Mouse (Mus musculus) adrenal gland (tissue): ENCODE results near the gene Dock2.
"Not testable (repeated sequence)": the region's sequence is repeated elsewhere in the genome, so short reads cannot be mapped to it uniquely, and the experiment has no call there.

ENCODE experiments used
- intact Hi-C: fragments of 180-260 bp; cut with DNase I; formaldehyde crosslinking; loops from one replicate; pipeline ENCODE4 v1.15.1; 2025
- long read RNA-seq, 2 experiments: library from polyadenylated mRNA; unstranded; transcript quantifications; one replicate each; pipeline ENCODE4 v2.0.0; 2020; ENCODE audit warnings: borderline replicate concordance in 1 of 2; ENCODE audit not compliant: insufficient replicate concordance in 1 of 2

Gene Dock2
- long read RNA-seq, experiment 1: 0 reads
- long read RNA-seq, experiment 2, partial matches to known transcripts: 1 of 1 reads
- long read RNA-seq, experiment 2, other reads (novel, unspliced or antisense): 0 of 1 reads

DNA sequence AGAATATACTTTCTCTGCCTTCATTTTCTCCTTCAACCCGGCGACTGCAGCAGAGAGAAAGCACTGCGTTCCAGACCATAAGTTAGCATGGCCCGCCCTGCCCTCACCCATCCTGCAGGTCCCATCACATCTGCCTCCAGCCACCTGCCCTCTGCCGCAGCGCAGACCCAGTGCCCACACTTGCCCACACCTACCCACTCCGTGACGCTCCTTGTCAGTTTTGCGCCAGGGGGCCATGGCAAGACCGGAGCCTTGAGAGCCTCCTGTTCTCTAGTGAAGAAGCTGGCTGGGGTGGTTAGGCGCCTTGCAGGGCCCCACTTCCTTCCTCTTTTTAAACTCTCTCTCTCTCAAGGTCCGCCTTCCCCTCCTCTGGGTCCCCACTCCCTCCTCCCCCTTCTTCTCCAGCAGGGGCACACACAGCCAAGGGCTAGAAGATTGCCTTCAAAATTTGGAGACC lies at the start of gene Dock2:
Dock2 (minus strand) TSS at position 306 of the 457 bp plus-strand sequence.
- intact Hi-C loops: no loop called here

DNA sequence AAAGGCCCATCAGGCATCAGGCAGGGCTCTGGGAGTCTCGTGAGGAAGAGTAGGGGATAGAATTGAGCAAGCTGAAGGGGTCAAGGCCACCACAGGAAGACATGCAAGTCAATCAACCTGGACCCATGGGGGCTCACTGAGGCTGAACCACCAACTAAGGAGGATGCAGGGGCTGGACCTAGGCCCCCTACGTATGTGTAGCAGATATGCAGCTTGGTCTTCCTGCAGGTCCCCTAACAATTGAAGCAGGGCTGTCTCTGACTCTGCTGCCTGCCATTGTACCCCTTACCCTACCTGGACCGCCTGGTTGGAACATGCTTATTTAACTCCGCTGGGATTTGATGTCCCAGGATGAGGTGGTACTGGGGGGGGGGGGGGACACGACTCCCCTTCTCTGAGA lies 49.0 kb upstream of the Dock2 start:
- intact Hi-C loops: no loop called here

DNA sequence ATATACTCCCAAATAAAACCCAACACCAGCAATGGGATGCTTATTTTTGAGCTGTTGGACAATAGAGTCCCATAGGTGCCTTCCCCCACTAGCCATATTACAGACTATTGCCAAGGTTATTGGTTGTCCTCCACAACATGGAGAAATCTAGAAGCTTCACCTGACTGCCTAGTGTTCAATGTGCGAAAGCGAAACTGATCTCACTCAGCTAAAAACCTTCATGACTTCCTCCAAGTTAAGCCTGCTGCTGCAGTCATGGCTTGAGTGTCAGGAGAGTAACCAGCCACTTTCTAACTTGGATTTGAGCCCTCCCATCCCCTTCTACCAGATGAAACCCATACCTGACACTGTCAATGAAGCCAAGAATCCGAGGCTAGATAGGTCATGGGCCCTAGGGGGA lies 44.1 kb upstream of the Dock2 start:
- intact Hi-C loops: no loop called here

DNA sequence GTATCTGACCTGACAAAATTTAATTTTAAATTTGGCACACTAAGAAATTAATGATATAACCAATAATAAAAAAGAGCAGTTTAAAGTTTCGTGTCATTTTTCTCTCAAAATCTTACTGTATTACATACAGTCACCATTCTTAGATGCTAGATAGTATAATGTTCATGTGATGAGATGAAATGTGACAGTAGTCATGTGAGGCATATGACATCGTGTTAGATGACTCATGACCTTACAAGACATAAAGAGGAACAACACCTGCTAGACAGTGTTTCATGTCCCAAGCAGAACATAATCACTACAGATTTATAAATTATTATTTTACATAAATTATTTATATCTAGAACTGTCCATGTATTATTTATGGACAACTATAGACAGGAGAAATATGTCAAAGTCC lies 43.2 kb upstream of the Dock2 start:
- intact Hi-C loops: no loop called here

DNA sequence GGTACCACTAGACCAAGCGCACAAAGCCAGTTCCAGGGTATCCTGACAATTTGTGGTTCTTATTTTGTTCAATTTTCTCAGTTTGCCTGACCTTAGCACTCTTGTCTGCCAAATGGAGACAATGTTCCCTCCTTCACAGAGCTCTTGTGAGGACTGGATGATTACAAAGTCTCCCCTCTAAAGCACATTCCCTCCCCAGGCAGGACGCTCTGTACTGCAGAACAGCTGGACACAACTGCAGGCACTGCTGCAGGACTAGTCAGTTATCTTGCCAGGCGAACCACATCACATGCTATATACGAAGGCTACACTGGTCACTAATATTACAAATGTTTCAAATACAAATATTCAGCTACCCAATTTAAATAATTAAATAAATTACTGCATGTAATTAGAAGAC lies 41.1 kb upstream of the Dock2 start:
- intact Hi-C loops: no loop called here

DNA sequence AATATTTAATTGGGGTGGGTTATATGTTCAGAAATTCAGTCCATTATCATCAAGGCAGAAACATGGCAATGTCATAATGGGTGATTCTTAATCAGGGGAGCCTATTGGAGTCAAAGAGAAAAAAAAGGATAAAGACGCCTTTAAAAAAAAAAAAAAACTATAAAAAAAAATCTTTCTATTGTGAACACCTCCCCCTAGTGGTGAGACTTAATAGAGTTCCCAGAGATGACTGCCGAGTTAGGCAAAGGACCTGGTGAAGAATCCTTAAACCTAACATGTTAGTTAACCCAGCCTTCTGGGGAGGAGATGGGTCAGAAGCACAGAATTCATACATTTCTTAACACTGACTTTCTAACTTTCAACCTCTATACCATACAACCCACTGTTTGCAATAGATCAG lies 31.1 kb upstream of the Dock2 start:
- intact Hi-C loops: loop anchor here (5.0 to 10.0 kb wide), 3 partner anchors 497 to 660 kb away; no protein-coding TSS in a partner anchor

DNA sequence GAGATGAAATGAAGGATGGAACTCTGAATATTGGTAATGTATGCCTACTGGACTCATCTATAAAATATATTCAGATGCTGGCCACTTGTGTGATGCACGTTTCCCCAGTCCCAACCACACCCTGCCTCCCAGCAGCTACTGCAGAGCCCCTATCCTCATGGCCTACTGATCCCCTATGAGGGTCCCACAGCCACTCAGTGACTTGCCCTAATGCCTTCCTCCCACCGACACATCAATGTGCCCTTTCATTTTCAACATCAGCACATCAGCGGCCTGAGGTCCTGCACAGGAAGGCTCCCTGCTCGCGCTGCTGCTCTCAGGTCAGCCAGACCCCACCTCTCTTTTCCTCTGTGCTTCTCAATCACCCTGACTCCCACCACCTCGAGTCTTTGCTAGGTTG lies 30.6 kb upstream of the Dock2 start:
- intact Hi-C loops: loop anchor here (5.0 to 10.0 kb wide), 3 partner anchors 497 to 660 kb away; no protein-coding TSS in a partner anchor

DNA sequence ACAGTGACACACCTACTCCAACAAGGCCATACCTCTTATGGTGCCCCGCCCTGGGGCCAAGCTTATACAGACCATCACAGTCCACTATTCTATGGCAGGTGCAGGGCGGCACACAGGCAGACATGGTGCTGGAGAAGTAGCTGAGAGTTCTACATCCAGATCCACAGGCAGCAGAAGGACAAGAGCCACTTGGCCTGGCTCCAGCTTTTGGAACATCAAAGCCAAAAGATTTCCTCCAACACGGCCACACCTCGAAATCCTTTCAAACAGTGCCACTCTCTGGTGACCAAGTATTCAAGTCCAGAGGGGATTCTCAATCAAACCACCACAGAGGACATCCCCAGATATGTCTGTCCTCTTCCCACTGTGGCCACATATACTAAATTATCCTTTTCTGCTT lies 21.3 kb upstream of the Dock2 start:
- intact Hi-C loops: not testable (repeated sequence)

DNA sequence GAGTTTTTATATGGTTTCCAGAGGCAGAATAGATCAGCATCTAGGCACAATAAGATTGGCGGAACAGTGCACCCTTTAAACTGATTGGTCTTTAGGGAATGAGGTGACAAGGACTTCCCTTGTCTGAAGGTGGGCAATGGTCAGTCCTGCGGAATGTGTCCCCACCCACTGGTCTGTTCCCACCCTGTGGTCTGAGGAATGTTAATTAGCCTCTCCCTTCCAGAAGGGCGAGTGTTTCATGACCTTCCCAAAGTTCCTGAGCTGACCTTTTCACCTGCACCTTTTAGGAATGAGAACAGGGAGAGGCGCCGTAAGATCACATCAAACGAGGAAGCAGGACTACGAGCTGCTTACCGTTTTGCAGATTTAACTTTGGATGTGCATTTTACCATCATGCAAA lies 14.4 kb upstream of the Dock2 start:
- intact Hi-C loops: not testable (repeated sequence)

DNA sequence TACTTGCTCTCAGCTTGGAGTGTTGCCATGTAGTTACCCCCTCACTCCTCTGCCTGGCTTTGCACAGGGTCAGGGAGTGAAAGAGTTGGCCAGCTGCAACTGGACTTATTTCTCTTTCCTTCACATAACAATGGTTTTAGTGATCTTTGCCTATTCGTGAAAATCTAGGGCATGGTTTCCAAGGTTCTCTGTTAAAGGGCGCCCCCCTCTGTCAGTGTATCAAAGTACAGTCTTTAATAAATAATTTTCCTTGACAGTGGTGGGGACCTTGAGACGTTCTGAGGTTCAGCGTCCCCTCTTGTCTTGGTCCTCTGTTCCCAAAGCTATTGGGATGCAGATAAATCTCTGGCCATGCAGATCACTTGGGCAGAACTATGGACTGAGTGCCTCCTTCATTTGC lies 12.4 kb upstream of the Dock2 start:
- intact Hi-C loops: loop anchor here (2.0 kb wide), 1 partner anchor 481 kb away; the partner anchor contains the start of gene Fam196b

DNA sequence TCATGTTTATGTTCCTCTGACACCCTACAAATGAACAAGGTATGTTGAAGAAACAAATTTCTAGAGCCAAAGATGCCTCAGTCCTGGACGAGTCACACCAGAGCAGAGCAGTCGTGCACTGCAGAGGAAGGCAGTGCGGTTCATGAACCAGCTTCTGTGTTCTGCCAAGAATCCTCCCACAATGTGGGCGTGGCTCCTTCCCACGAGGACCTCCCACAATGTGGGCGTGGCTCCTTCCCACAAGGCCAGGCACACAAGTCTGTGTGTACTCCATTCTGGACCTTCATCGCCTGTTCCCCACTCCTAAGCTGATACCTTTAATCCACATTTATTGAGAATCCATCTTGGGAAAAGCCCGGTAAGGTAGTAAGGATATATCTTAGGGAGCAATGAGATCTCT lies 8.2 kb upstream of the Dock2 start:
- intact Hi-C loops: no loop called here

DNA sequence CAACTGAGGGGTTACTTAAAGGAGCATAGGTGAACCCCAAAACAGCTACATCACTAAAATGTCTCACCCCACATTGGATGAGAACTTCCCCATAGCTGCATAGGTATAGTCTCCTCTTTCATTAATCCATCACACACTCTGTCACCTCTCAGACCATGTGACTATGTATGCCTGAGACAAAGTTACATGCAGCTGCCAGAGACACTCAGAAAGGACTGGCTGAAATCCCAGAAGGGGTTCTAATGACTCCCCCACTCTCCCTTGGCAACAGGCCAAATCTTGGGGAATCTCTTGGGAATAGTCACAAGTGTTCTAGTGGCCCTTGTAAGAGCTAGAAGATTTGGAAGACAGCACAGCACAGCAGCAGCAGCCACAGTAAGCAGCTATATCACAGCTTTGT lies 1.2 kb upstream of the Dock2 start:
- intact Hi-C loops: no loop called here

DNA sequence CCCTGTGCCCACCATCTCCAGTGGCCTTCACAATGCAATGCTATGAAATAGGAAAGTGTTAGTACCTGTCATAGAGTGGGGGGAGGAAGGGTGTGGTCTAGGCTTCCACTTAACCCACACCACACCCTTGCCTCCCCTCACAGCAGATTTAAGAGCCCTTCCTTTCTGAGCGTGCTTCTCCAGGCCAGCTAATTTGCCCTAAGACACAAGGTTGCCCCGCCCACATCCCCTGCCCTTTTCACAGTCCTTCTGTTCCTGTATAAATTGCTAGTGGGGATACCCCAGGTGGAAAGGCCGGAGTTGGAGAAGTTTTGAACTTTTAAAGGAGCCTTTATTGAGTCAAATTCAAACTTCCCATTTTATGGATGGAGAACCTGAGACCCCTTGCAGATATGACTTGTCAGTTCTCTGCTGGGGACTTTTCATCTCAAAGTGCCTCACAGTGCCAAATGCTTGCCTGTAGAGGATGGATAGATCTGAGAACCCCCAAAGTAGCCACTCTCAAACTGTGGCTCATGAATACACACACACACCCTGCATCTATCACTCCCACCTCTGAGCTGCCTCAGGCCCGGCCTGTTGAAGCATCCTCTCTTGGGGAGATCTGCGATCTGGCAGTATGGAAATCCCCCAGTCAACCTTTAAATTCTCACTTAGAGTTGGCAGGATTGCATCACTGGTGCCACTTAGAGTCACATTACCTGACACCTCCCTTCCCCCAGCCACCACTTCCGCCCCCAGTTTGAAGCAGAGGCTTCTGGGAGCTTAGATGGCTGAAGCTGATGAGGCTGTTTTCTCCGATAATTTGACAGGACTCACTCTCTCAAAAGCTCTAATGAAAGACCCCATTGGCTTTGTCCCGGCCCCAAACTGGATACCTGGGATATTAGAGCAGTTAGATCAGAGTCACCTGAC lies 919 bp downstream of the Dock2 start:
- intact Hi-C loops: no loop called here

DNA sequence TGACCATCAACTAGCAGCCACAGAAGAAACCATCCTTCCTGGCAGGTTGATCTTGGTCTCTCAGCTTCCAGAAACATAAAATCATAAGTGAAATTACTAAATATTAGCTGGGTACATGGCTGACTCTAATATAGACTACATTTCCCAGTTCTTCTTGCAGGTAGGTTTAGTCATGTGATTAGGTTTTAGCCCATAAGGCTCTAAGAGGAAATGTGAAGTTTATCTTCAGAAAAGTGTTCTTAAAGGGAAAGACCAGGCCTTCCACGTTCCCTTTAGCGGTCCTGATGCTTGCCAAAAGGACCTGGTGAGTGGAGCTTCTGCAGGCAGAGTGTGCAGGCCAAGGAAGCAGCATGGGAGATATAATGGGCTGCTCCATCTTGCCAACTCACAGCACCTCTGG lies 2.9 kb downstream of the Dock2 start:
- intact Hi-C loops: no loop called here

DNA sequence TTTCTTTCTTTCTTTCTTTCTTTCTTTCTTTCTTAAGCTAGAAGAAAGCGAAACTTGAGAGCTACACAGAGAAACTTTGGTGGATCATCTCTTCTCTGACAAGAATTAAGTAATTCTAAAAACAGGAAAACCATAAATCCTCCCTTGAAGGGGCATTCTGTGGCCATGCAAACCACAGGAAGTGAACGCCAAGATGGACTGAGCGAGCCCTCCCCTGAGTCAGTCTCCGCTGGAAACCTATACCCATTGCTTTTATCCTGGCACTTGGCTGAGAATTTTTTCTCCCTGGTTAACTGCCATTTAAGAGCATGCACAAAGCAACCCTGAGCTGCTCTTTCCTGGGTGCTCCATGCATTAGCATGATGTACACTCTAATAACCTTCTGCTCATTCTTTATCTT lies 3.7 kb downstream of the Dock2 start:
- intact Hi-C loops: no loop called here

DNA sequence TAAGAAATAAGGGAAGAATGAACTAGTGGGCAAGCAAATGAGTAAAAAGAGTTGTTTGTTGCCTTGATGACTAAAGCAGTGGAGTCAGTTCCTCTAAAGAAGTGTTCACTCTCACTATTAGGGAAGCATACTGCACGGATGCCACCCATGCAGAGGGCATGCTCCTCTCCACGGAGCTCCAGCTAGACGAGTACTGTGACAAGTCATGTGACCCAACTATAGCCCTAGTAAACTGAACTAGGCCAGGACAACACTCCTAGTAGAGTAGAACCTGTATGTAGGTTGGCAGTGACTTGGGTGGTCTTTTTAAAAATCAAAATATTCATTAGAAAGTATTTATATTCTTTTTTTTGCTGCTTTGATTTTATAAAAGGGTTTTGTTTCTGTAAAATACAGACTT lies 5.3 kb downstream of the Dock2 start:
- intact Hi-C loops: no loop called here

DNA sequence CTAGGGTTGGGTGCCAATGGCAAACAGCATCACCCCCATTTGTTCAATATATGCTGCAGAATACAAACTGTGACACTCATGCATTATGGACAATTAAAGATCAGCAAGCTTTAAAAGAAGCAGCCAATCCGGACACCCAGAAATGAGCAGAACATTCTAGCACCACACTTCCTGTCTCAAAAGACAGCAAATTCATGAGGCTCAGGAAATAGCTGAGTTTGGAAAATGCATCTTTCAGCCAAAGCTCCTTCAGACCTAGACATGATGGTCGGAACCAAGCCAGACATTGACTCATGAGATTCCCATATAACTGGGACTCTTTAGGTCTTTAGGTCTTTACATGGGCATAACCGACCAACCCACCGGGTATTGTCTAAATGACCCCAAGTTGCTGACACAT lies 6.2 kb downstream of the Dock2 start:
- intact Hi-C loops: no loop called here

DNA sequence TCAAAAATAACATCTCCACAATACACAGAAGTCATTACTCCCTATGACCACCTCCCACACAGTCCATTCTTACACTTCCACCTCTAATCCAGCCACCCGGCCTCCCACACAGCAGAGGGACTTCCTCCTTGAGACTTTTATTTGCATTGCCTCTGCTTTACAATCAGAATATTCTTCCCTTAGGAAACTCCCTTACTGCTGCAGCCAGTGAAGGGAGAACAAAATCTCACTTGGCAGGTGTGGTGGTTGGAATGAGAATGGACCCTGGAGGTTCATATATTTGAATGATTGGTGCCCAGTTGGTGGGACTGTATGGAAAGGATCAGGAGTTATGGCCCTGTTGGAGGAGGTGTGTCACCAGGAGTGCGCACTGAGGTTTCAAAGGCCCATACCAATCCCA lies 7.6 kb downstream of the Dock2 start:
- intact Hi-C loops: no loop called here

DNA sequence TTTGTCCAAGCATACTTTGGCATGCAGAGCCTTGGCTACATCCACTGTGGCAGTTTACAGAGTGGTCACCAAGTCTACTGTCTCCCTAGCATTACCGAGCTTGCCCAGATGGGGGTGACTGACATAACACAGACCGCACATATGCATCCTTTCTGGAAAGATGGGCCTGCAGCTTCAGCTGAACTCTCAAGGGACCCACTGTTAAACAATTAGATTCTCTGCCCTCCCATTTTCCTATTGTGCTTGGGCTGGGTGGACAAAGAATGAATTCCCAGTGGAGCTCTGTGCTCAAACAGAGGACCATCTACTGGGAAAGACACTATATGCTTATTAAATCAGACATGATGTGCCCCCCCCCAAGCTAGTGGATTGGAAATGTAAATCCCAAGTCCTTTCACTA lies 9.1 kb downstream of the Dock2 start:
- intact Hi-C loops: no loop called here

DNA sequence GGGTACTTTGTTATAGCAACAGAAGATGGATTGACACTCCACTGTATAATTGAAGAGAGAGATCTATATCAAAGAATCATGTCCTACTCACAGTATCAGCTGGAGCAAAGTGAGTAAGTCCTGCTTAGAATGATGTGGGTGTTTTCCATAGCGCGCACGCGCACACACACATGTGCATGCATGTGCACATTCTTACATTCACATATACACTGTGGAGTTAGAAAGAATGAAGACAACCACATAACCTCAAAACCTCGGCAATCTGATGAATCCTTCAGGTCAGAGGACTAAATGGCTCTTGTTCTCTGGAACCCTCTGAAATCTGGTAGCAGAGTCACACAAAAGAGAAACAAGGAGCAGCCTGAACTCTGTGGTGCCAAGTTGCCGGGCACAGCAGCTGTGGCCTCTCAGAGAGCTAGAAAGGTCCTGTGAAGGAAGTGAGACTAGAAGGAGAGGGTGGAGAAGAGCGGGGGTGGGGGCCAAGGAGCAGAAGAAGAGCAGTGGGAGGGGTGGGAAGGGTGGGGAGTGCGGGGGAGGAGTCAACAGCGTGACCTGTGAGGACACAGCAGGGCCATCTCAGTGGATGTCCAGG lies 10.3 kb downstream of the Dock2 start:
- intact Hi-C loops: no loop called here

DNA sequence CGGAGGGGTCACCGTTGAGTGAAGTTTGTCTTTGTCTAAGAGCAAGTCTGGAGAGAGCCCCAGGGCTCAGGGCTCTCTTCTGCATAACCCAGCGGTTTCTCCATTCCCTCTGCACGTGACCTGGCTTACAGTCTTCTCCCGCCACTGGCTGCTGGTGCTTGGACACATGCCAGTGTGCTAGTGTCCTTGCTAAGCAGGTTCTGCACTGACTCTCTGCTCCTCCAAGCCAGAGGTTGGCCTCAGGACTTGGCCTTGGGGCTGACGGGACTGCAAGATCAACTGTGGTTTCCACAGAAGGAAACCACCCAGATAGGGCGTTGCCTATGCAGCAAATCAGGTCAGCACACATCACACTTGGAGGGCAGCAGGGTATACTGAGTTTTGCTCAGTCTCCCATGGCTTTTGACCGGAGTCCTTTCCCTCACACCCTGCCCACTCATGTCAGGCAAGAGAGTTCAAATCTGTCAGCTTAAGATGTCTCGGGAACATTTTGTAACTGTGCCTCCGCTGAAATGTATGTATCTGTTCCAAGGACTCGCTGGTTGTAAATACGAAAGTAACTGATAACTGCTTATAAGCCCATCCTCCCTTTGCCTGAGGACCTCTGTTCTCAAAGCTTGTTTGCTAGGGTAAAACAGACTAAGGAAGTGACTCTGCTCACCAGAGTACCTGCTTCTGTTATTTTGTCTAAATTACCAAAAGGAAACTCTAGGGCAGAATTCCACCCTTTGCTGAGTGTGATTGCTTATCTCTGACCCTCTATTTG lies 12.3 kb downstream of the Dock2 start:
- intact Hi-C loops: no loop called here

DNA sequence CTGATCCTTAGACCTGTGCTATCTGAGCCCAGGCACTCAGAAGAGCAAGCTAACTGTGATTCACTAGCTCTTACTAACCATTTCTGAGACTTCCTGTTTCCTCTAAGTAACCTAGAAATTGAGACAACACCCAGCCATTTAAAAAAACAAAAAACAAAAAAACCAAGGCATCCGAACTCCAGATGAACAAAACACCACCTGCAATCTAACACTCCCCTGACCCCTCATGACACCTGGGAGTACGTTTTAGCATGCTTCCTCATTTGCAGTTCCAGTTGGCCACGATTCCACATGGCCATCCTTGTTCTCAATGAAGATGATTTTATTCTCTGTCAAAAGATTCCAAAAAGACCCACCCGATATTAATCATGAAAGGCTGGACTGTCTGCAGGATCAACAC lies 13.0 kb downstream of the Dock2 start:
- intact Hi-C loops: no loop called here
